Mouse (Mus musculus): ENCODE measurements around the gene Anxa3. TPM values are rescaled to one million over a fixed set of nuclear protein-coding genes. Genes with fewer than 3 reads are reported as not detected.
A peak's percentile ranks its signal among the peaks of the same experiment; 100 is the strongest.

The Anxa3 gene
- polyA plus RNA-seq, 1 experiment from 2014 or later = 56.3 TPM

DNA sequence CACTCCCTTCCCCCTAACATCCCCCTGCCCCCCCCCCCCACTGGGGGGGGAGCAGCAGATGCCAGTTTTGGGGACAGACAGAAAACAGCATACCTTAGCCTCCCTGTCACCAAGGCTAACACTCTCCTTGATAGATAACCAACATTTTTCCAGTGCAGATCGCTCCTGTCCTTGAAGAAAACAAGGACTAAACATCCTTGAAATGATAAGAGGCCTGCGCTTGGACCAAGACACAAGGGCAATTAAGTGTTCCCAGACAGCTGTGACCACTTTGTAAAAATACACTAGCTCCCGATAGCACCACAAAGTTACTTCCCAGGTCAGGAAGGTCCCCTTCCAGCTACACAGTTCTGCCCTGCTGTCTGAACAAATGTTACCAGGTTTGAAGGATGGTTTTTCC lies 55.2 kb downstream of the Anxa3 start:
- peaks cover 14% of the 10 kb centered on the region for H3K4me1 ChIP-seq (replicated peaks)
- H3K9ac ChIP-seq = no peak overlapping the region
- H3K27ac ChIP-seq (ENCODE audit: poor library complexity, severe bottlenecking) = no peak overlapping the region
- peaks cover 7% of the 10 kb centered on the region for H3K36me3 ChIP-seq
- no peak for ATAC-seq (ENCODE audit: insufficient number of reproducible peaks, low FRiP score)
- H3K4me2 ChIP-seq = no peak overlapping the region
- H3K9me3 ChIP-seq (replicated peaks) = no peaks in the 10 kb centered on the region
- peaks cover 8% of the 10 kb centered on the region; the same call in 1 of the 2 replicates for H3K27me3 ChIP-seq (replicated peaks)
- 17% methylated on average over 3 of the region's 3 CpGs for WGBS
- H3K4me3 ChIP-seq = no peak overlapping the region

DNA sequence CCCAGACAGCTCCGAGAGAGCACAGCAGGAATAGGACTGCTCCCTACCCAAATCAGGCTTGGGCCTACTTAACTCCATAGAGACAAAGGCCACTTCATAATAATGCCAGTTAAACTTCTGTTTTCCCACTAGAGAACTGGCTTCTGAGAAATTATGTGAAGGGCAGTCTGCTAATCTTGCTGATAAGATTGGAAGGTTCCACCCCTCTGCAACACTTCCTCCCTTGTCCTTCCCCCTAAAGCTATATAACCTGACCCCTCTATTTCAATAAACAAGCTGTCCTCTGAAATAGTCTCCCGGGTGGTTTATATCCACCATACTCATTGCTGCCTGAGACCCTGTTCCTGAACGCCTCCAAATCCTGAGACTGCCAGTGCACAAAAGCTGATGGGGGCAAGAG lies 56.1 kb downstream of the Anxa3 start:
- no peak overlapping the region for H3K27ac ChIP-seq (ENCODE audit: poor library complexity, severe bottlenecking)
- H3K27me3 ChIP-seq (replicated peaks) = peaks cover 8% of the 10 kb centered on the region; the same call in 1 of the 2 replicates
- no peaks in the 10 kb centered on the region for H3K9me3 ChIP-seq (replicated peaks)
- no peak overlapping the region for H3K9ac ChIP-seq
- no peak overlapping the region for H3K4me2 ChIP-seq
- no peak overlapping the region for H3K4me3 ChIP-seq
- peaks cover 5% of the 10 kb centered on the region for H3K36me3 ChIP-seq
- peaks cover 14% of the 10 kb centered on the region for H3K4me1 ChIP-seq (replicated peaks)
- no peak for ATAC-seq (ENCODE audit: insufficient number of reproducible peaks, low FRiP score)
- 34% methylated on average over 3 of the region's 3 CpGs for WGBS

- no peak overlapping the region for H3K9ac ChIP-seq
- H3K27me3 ChIP-seq (replicated peaks) = peaks cover 11% of the 10 kb centered on the region; the same call in 1 of the 2 replicates
- no peak for ATAC-seq (ENCODE audit: insufficient number of reproducible peaks, low FRiP score)
- WGBS = 86% methylated on average over 3 of the region's 3 CpGs
- no peaks in the 10 kb centered on the region for H3K36me3 ChIP-seq
- H3K27ac ChIP-seq (ENCODE audit: poor library complexity, severe bottlenecking) = no peak overlapping the region
- no peak overlapping the region for H3K4me3 ChIP-seq
- no peak overlapping the region for H3K4me2 ChIP-seq
- H3K4me1 ChIP-seq (replicated peaks) = peaks cover 7% of the 10 kb centered on the region
- H3K9me3 ChIP-seq (replicated peaks) = no peaks in the 10 kb centered on the region
These were observed 60.3 kb downstream of the Anxa3 start for GRCm38 (mm10) chr5:96853451-96853850.

GRCm38 (mm10) chr5:96854350-96854749 lies 61.2 kb downstream of the Anxa3 start:
- H3K36me3 ChIP-seq = no peaks in the 10 kb centered on the region
- no peak overlapping the region for H3K27ac ChIP-seq (ENCODE audit: poor library complexity, severe bottlenecking)
- no peak overlapping the region for H3K4me3 ChIP-seq
- no peak overlapping the region for H3K4me2 ChIP-seq
- H3K27me3 ChIP-seq (replicated peaks) = peaks cover 11% of the 10 kb centered on the region; the same call in 1 of the 2 replicates
- H3K4me1 ChIP-seq (replicated peaks) = no peaks in the 10 kb centered on the region; the same call in 1 of the 2 replicates
- no peak for ATAC-seq (ENCODE audit: insufficient number of reproducible peaks, low FRiP score)
- no peaks in the 10 kb centered on the region for H3K9me3 ChIP-seq (replicated peaks)
- H3K9ac ChIP-seq = no peak overlapping the region
- WGBS = 68% methylated on average over 3 of the region's 3 CpGs

DNA sequence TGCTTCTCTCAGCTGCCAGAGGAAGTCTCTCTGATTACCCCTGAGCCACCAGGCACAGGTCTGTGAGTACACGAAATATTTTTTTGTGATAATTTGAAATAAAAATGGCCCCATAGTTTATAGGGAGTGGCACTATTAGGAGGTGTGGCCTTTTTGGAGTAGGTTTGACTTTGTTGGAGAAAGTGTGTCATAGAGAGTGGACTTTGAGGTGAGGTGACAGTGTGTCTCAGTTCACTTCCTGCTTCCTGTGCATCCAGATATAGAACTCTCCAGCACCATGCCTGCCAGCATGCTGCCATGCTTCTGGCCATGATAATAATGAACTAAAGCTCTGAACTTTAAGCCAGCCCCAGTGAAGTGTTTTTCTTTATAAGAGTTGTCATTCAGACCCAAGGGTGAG lies 66.8 kb downstream of the Anxa3 start:
- peaks cover 8% of the 10 kb centered on the region; the same call in 1 of the 2 replicates for H3K27me3 ChIP-seq (replicated peaks)
- no peak overlapping the region for H3K4me2 ChIP-seq
- H3K27ac ChIP-seq (ENCODE audit: poor library complexity, severe bottlenecking) = no peak overlapping the region
- no peaks in the 10 kb centered on the region for H3K36me3 ChIP-seq
- no peak overlapping the region for H3K9ac ChIP-seq
- 0 out of 2 replicates have a peak, but pooled peaks cover 2% of the 10 kb centered on the region for H3K4me1 ChIP-seq (replicated peaks)
- H3K9me3 ChIP-seq (replicated peaks) = no peaks in the 10 kb centered on the region
- no peak for ATAC-seq (ENCODE audit: insufficient number of reproducible peaks, low FRiP score)
- WGBS = 60% methylated on average over 1 of the region's 1 CpGs
- H3K4me3 ChIP-seq = no peak overlapping the region

- WGBS = 83% methylated on average over 4 of the region's 4 CpGs
- Histone ChIP-seq H3K4me1 (replicated peaks) (no peaks in the 10 kb centered on the region), H3K27me3 (replicated peaks) (0 out of 2 replicates have a peak, but pooled peaks cover 6% of the 10 kb centered on the region), H3K27ac (ENCODE audit: poor library complexity, severe bottlenecking) (no peak overlapping the region), H3K9ac (no peak overlapping the region), H3K4me3 (no peak overlapping the region), H3K36me3 (no peaks in the 10 kb centered on the region), H3K9me3 (replicated peaks) (no peaks in the 10 kb centered on the region), H3K4me2 (no peak overlapping the region)
- ATAC-seq (ENCODE audit: insufficient number of reproducible peaks, low FRiP score) = no peak
These were observed 74.0 kb downstream of the Anxa3 start for GRCm38 (mm10) chr5:96867171-96867570.

GRCm38 (mm10) chr5:96868893-96869292 lies 75.8 kb downstream of the Anxa3 start:
- WGBS = 71% methylated on average over 6 of the region's 6 CpGs
- ATAC-seq (ENCODE audit: insufficient number of reproducible peaks, low FRiP score) = no peak
- Histone ChIP-seq H3K9me3 (replicated peaks) (no peaks in the 10 kb centered on the region), H3K27ac (ENCODE audit: poor library complexity, severe bottlenecking) (no peak overlapping the region), H3K36me3 (no peaks in the 10 kb centered on the region), H3K27me3 (replicated peaks) (0 out of 2 replicates have a peak, but pooled peaks cover 6% of the 10 kb centered on the region), H3K4me3 (no peak overlapping the region), H3K4me2 (no peak overlapping the region), H3K4me1 (replicated peaks) (no peaks in the 10 kb centered on the region), H3K9ac (no peak overlapping the region)

- no peak for ATAC-seq (ENCODE audit: insufficient number of reproducible peaks, low FRiP score)
- WGBS = 81% methylated on average over 12 of the region's 12 CpGs
- Histone ChIP-seq H3K9ac (no peak overlapping the region), H3K4me1 (replicated peaks) (no peaks in the 10 kb centered on the region), H3K9me3 (replicated peaks) (no peaks in the 10 kb centered on the region), H3K27me3 (replicated peaks) (0 out of 2 replicates have a peak, but pooled peaks cover 6% of the 10 kb centered on the region), H3K27ac (ENCODE audit: poor library complexity, severe bottlenecking) (no peak overlapping the region), H3K4me3 (no peak overlapping the region), H3K4me2 (no peak overlapping the region), H3K36me3 (no peaks in the 10 kb centered on the region)
These were observed 77.9 kb downstream of the Anxa3 start for GRCm38 (mm10) chr5:96870996-96871395.

GRCm38 (mm10) chr5:96878178-96878577 lies 85.0 kb downstream of the Anxa3 start:
- H3K4me2 ChIP-seq = no peak overlapping the region
- H3K27me3 ChIP-seq (replicated peaks) = no peaks in the 10 kb centered on the region
- WGBS = 95% methylated on average over 1 of the region's 1 CpGs
- H3K4me1 ChIP-seq (replicated peaks) = no peaks in the 10 kb centered on the region
- H3K9ac ChIP-seq = no peak overlapping the region
- no peaks in the 10 kb centered on the region for H3K36me3 ChIP-seq
- H3K27ac ChIP-seq (ENCODE audit: poor library complexity, severe bottlenecking) = no peak overlapping the region
- peaks cover 4% of the 10 kb centered on the region for H3K9me3 ChIP-seq (replicated peaks)
- no peak overlapping the region for H3K4me3 ChIP-seq
- ATAC-seq (ENCODE audit: insufficient number of reproducible peaks, low FRiP score) = no peak

DNA sequence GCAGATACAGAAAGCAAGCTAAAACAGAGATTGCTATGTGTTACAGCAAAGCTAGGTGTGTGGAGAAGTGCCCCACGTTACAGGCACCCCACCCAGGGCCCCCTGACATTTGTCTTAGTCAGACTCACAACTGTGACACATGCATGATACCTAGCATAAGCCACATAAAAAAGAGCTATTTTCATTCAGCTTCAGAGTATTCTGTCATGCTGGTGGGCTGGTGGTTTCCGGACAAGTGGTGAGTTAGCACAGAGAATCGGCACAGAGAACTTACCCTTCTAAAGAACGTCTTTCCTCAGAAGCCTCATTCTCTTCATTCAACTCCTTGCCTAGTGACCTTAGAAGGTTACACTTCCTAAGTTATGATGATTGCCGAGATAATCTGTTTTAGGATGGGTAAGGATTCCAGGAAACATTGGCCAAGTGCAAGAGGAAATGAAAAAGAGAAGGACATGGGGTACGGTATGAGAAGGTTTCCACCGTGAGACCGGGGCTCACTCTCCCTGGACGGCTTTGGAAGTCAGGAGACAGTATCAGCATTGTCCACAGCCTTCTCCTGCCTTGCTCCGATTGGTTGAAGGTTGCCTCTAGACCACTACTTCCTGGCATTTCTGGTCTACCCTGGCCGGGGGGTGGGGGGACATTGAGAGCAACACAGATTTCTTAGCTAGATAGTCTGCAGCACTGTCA lies 85.9 kb downstream of the Anxa3 start:
- no peak overlapping the region for H3K27ac ChIP-seq (ENCODE audit: poor library complexity, severe bottlenecking)
- no peak for ATAC-seq (ENCODE audit: insufficient number of reproducible peaks, low FRiP score)
- no peaks in the 10 kb centered on the region for H3K36me3 ChIP-seq
- H3K4me1 ChIP-seq (replicated peaks) = no peaks in the 10 kb centered on the region
- 87% methylated on average over 11 of the region's 11 CpGs for WGBS
- H3K4me2 ChIP-seq = no peak overlapping the region
- H3K9ac ChIP-seq = no peak overlapping the region
- peaks cover 4% of the 10 kb centered on the region for H3K9me3 ChIP-seq (replicated peaks)
- H3K27me3 ChIP-seq (replicated peaks) = no peaks in the 10 kb centered on the region
- no peak overlapping the region for H3K4me3 ChIP-seq

GRCm38 (mm10) chr5:96880231-96880630 lies 87.1 kb downstream of the Anxa3 start:
- Histone ChIP-seq H3K36me3 (no peaks in the 10 kb centered on the region), H3K27me3 (replicated peaks) (no peaks in the 10 kb centered on the region)
- no peak for ATAC-seq (ENCODE audit: insufficient number of reproducible peaks, low FRiP score)

GRCm38 (mm10) chr5:96881118-96881517 lies 88.0 kb downstream of the Anxa3 start:
- Histone ChIP-seq H3K36me3 (no peaks in the 10 kb centered on the region), H3K4me3 (no peak overlapping the region), H3K4me1 (replicated peaks) (no peaks in the 10 kb centered on the region), H3K27me3 (replicated peaks) (no peaks in the 10 kb centered on the region), H3K27ac (ENCODE audit: poor library complexity, severe bottlenecking) (no peak overlapping the region), H3K4me2 (no peak overlapping the region), H3K9me3 (replicated peaks) (peaks cover 4% of the 10 kb centered on the region), H3K9ac (no peak overlapping the region)
- WGBS = 67% methylated on average over 3 of the region's 3 CpGs
- ATAC-seq (ENCODE audit: insufficient number of reproducible peaks, low FRiP score) = peak; percentile 89

More at GRCm38 (mm10) chr5:96880231-96880630, 87.1 kb downstream of the Anxa3 start:
- Histone ChIP-seq H3K27ac (ENCODE audit: poor library complexity, severe bottlenecking) (no peak overlapping the region), H3K9me3 (replicated peaks) (peaks cover 4% of the 10 kb centered on the region), H3K9ac (no peak overlapping the region), H3K4me3 (no peak overlapping the region), H3K4me2 (no peak overlapping the region), H3K4me1 (replicated peaks) (no peaks in the 10 kb centered on the region)
- 72% methylated on average over 5 of the region's 5 CpGs for WGBS
